Mouse (Mus musculus): Measurements from ENCODE around the gene Sept9. TPM values are rescaled to one million over a fixed set of nuclear protein-coding genes. Genes with fewer than 3 reads are reported as not detected.

Sept9 gene
- polyA plus RNA-seq, 1 experiment from 2014 or later: 44.1 TPM

GRCm38 (mm10) chr11:117198122-117198521 lies 1.3 kb upstream of the Sept9 start:
- H3K27me3 ChIP-seq: peaks cover 55% of the 10 kb centered on the region
- H3K4me1 ChIP-seq (replicated peaks): peaks cover 25% of the 10 kb centered on the region
- H3K36me3 ChIP-seq: no peaks in the 10 kb centered on the region
- no peaks in the 10 kb centered on the region for H3K9me3 ChIP-seq (replicated peaks)
- no peak overlapping the region for H3K4me3 ChIP-seq (replicated peaks)
- no peak overlapping the region for H3K4me2 ChIP-seq
- ATAC-seq (ENCODE audit: low read depth) (no peak), DNase-seq (no peak)
- H3K9ac ChIP-seq: no peak overlapping the region
- no peak overlapping the region for H3K27ac ChIP-seq
- 70% methylated on average over 5 of the region's 5 CpGs for WGBS (ENCODE audit: insufficient replicate concordance)

DNA sequence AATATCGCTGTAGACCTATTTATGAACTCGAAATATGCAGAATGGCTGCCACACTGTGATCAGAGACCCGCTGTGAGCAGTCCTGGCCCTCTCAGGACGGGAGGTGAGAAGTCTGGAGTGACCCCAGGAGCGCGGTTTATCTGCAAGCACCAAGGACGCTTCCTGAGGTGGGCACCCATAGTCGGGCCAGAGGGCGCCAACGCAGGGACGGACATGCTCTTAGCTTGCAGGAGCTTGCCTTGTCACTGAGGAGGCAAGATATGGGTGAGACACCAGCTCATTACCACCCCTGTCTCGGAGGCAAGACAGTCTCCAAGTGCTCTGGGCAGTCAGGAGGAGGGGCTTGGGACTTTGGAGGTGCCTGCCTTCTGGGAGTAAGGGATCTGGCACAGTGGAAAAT lies 2.4 kb downstream of the Sept9 start:
- no peak overlapping the region for H3K4me3 ChIP-seq (replicated peaks)
- peaks cover 61% of the 10 kb centered on the region for H3K27me3 ChIP-seq
- H3K27ac ChIP-seq: no peak overlapping the region
- ATAC-seq (ENCODE audit: low read depth) (no peak), DNase-seq (no peak)
- H3K9me3 ChIP-seq (replicated peaks): no peaks in the 10 kb centered on the region
- peaks cover 48% of the 10 kb centered on the region for H3K4me1 ChIP-seq (replicated peaks)
- no peaks in the 10 kb centered on the region for H3K36me3 ChIP-seq
- H3K4me2 ChIP-seq: 0 out of 2 replicates have a peak overlapping the region, but pooled peaks have one; percentile 24
- H3K9ac ChIP-seq: no peak overlapping the region
- 63% methylated on average over 12 of the region's 12 CpGs for WGBS (ENCODE audit: insufficient replicate concordance)

GRCm38 (mm10) chr11:117204606-117205005 lies 5.1 kb downstream of the Sept9 start:
- H3K27me3 ChIP-seq: peaks cover 38% of the 10 kb centered on the region
- H3K9ac ChIP-seq: peak overlapping the region; percentile 29; the same call in 1 of the 2 replicates
- H3K4me2 ChIP-seq: peak overlapping the region; percentile 39
- ATAC-seq (ENCODE audit: low read depth): peak; percentile 70
- H3K4me3 ChIP-seq (replicated peaks): no peak overlapping the region
- H3K36me3 ChIP-seq: peaks cover 6% of the 10 kb centered on the region; the same call in 1 of the 2 replicates
- peak overlapping the region; percentile 77 for H3K27ac ChIP-seq
- H3K4me1 ChIP-seq (replicated peaks): peaks cover 49% of the 10 kb centered on the region
- DNase-seq: no peak
- 52% methylated on average over 8 of the region's 8 CpGs for WGBS (ENCODE audit: insufficient replicate concordance)
- H3K9me3 ChIP-seq (replicated peaks): no peaks in the 10 kb centered on the region

- Histone ChIP-seq H3K9ac (no peak overlapping the region), H3K36me3 (peaks cover 6% of the 10 kb centered on the region; the same call in 1 of the 2 replicates), H3K27ac (peak overlapping the region; percentile 75), H3K4me1 (replicated peaks) (peaks cover 45% of the 10 kb centered on the region), H3K4me3 (replicated peaks) (0 out of 2 replicates have a peak overlapping the region, but pooled peaks have one; percentile 2), H3K27me3 (peaks cover 33% of the 10 kb centered on the region), H3K9me3 (replicated peaks) (no peaks in the 10 kb centered on the region), H3K4me2 (peak overlapping the region; percentile 39; the same call in 1 of the 2 replicates)
- peak; percentile 27; the same call in 1 of the 2 replicates for ATAC-seq (ENCODE audit: low read depth)
- 55% methylated on average over 6 of the region's 6 CpGs for WGBS (ENCODE audit: insufficient replicate concordance)
- DNase-seq: no peak
These were observed 5.6 kb downstream of the Sept9 start for GRCm38 (mm10) chr11:117205042-117205441.

DNA sequence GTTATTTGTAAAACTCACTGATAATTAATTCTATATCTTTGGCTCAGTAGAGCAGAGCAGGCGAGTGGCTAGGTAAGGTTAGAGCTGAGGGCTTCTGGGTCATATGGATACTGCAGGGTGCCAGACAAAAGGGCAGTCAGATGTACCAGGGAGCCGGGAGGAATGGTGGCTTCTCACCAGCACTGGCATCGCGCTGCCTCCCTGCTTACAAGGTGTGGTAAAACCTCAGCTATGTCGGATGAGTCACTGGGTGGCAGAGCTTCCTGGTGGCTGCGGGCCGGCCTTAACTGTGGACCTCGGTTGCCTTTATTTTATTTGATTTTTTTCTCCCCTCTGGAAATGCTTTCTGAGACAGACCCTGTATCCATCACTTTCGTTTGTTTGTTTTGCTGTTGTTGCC lies 6.0 kb downstream of the Sept9 start:
- peaks cover 44% of the 10 kb centered on the region for H3K4me1 ChIP-seq (replicated peaks)
- WGBS (ENCODE audit: insufficient replicate concordance): 61% methylated on average over 9 of the region's 9 CpGs
- H3K4me2 ChIP-seq: peak overlapping the region; percentile 39; the same call in 1 of the 2 replicates
- ATAC-seq (ENCODE audit: low read depth): no peak
- H3K9me3 ChIP-seq (replicated peaks): no peaks in the 10 kb centered on the region
- no peak overlapping the region for H3K27ac ChIP-seq
- 0 out of 2 replicates have a peak overlapping the region, but pooled peaks have one; percentile 2 for H3K4me3 ChIP-seq (replicated peaks)
- no peak overlapping the region for H3K9ac ChIP-seq
- no peak for DNase-seq
- H3K36me3 ChIP-seq: peaks cover 6% of the 10 kb centered on the region; the same call in 1 of the 2 replicates
- H3K27me3 ChIP-seq: peaks cover 29% of the 10 kb centered on the region

GRCm38 (mm10) chr11:117207436-117207835 lies 8.0 kb downstream of the Sept9 start:
- no peak overlapping the region for H3K4me3 ChIP-seq (replicated peaks)

GRCm38 (mm10) chr11:117208151-117208673 lies 8.8 kb downstream of the Sept9 start:
- ATAC-seq (ENCODE audit: low read depth): no peak
- 73% methylated on average over 8 of the region's 8 CpGs for WGBS (ENCODE audit: insufficient replicate concordance)
- Histone ChIP-seq H3K27me3 (0 out of 2 replicates have a peak, but pooled peaks cover 9% of the 10 kb centered on the region), H3K27ac (no peak overlapping the region), H3K4me1 (replicated peaks) (peaks cover 25% of the 10 kb centered on the region), H3K9ac (no peak overlapping the region), H3K9me3 (replicated peaks) (no peaks in the 10 kb centered on the region), H3K4me3 (replicated peaks) (no peak overlapping the region), H3K4me2 (no peak overlapping the region), H3K36me3 (peaks cover 6% of the 10 kb centered on the region; the same call in 1 of the 2 replicates)
- no peak for DNase-seq

More at GRCm38 (mm10) chr11:117207436-117207835, 8.0 kb downstream of the Sept9 start:
- no peak overlapping the region for H3K9ac ChIP-seq
- DNase-seq (no peak), ATAC-seq (ENCODE audit: low read depth) (no peak)
- H3K4me2 ChIP-seq: no peak overlapping the region
- H3K36me3 ChIP-seq: peaks cover 6% of the 10 kb centered on the region; the same call in 1 of the 2 replicates
- no peaks in the 10 kb centered on the region for H3K9me3 ChIP-seq (replicated peaks)
- H3K27me3 ChIP-seq: 0 out of 2 replicates have a peak, but pooled peaks cover 13% of the 10 kb centered on the region
- H3K27ac ChIP-seq: no peak overlapping the region
- peaks cover 29% of the 10 kb centered on the region for H3K4me1 ChIP-seq (replicated peaks)
- 56% methylated on average over 5 of the region's 5 CpGs for WGBS (ENCODE audit: insufficient replicate concordance)

DNA sequence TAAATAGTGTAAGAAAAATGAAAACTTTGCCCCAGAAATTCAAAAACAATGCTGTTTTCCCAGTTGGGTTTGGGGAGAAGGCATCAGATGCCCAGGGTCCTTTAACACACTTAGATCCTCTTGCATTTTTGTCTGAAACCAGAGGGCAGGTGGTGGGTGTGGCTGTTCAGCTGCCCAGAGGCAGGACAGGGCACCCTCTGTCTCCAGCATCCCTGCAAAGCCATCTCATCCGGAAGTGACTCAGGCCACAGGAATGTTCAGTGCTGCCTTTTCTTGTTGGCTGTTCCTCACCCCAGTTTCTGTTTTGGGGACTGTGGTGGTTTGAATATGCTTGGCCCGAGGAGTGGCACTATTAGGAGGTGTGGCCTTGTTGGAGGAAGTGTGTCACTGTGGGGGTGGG lies 17.3 kb downstream of the Sept9 start:
- no peak overlapping the region for H3K4me2 ChIP-seq
- ATAC-seq (ENCODE audit: low read depth) (no peak), DNase-seq (no peak)
- H3K9ac ChIP-seq: no peak overlapping the region
- H3K4me3 ChIP-seq (replicated peaks): no peak overlapping the region
- H3K27ac ChIP-seq: no peak overlapping the region
- H3K36me3 ChIP-seq: no peaks in the 10 kb centered on the region
- no peaks in the 10 kb centered on the region for H3K9me3 ChIP-seq (replicated peaks)
- H3K27me3 ChIP-seq: no peaks in the 10 kb centered on the region
- H3K4me1 ChIP-seq (replicated peaks): 0 out of 2 replicates have a peak, but pooled peaks cover 2% of the 10 kb centered on the region
- 41% methylated on average over 2 of the region's 2 CpGs for WGBS (ENCODE audit: insufficient replicate concordance)

DNA sequence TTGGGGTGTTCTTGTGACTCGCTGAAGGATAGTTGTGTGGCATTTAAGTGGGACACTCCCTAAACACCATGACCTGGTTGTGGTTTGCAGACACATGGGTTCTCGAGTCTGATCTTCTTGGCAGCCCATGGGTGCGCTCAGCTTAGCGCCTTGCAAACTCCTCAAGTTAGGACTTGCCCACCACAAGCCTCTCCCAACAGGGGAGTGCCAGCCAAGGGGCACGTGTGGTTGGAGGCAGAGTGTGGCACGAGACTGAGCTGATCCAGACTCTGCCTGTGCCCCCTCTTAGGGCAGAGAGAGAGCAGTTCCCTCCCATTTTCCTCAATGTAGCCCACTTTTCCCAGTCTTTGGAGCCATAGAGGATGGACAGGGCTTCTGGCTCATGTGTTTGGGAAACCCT lies 18.6 kb downstream of the Sept9 start:
- WGBS (ENCODE audit: insufficient replicate concordance): 67% methylated on average over 6 of the region's 6 CpGs
- Histone ChIP-seq H3K9ac (no peak overlapping the region), H3K9me3 (replicated peaks) (no peaks in the 10 kb centered on the region), H3K4me3 (replicated peaks) (no peak overlapping the region), H3K27me3 (no peaks in the 10 kb centered on the region), H3K36me3 (no peaks in the 10 kb centered on the region), H3K4me1 (replicated peaks) (peaks cover 9% of the 10 kb centered on the region; the same call in 1 of the 2 replicates), H3K27ac (no peak overlapping the region), H3K4me2 (no peak overlapping the region)
- ATAC-seq (ENCODE audit: low read depth) (no peak), DNase-seq (no peak)

DNA sequence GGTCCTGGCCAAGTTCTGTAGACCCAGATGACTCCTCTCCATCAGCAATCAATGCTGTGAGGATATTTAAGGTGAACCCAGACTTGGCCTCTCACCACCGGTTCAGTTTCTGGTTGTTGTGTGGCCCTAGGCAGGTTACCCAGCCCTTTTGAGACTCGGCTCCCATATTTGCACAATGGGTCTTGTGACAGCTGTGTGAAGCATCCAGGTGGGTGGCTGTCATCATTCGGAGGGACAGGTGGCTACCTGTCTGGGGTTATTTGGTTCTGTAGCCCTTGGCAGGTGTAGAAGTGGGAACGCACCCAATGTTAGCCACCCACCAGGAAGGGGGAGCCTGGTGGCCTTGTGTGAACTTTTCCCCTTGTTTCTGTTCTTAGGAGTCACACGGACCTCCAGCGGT lies 19.0 kb downstream of the Sept9 start:
- Histone ChIP-seq H3K4me1 (replicated peaks) (peaks cover 13% of the 10 kb centered on the region; the same call in 1 of the 2 replicates), H3K4me2 (no peak overlapping the region), H3K27ac (no peak overlapping the region), H3K9me3 (replicated peaks) (no peaks in the 10 kb centered on the region), H3K4me3 (replicated peaks) (no peak overlapping the region), H3K27me3 (no peaks in the 10 kb centered on the region), H3K9ac (no peak overlapping the region), H3K36me3 (no peaks in the 10 kb centered on the region)
- WGBS (ENCODE audit: insufficient replicate concordance): 61% methylated on average over 6 of the region's 6 CpGs
- ATAC-seq (ENCODE audit: low read depth): no peak
- no peak for DNase-seq

GRCm38 (mm10) chr11:117220777-117221176 lies 21.3 kb downstream of the Sept9 start:
- no peak overlapping the region for H3K4me2 ChIP-seq
- no peaks in the 10 kb centered on the region for H3K36me3 ChIP-seq
- H3K9me3 ChIP-seq (replicated peaks): no peaks in the 10 kb centered on the region
- no peak for DNase-seq
- H3K27ac ChIP-seq: no peak overlapping the region
- H3K9ac ChIP-seq: no peak overlapping the region
- no peak for ATAC-seq (ENCODE audit: low read depth)
- no peak overlapping the region for H3K4me3 ChIP-seq (replicated peaks)
- H3K4me1 ChIP-seq (replicated peaks): peaks cover 19% of the 10 kb centered on the region
- no peaks in the 10 kb centered on the region for H3K27me3 ChIP-seq
- 63% methylated on average over 8 of the region's 8 CpGs for WGBS (ENCODE audit: insufficient replicate concordance)

DNA sequence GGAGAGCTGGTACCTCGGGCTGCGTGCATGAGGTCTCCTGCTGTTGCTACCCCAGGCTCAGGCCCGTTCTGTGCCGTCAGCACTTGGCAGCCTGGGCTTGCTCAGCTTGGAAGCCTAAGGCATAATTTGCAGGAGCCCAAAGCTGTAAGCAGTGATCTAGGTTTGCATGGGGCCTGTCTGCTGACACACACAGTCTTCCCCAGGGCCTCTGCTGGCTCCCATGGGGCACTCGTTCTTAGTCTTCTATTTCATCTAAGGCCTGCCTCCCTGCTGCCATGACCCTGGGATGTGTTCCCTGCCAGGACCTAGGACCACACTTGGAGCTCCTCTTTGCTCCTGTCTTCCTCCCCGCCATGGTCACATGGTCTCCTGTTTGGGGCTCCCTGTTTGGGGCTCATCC lies 21.7 kb downstream of the Sept9 start:
- no peaks in the 10 kb centered on the region for H3K27me3 ChIP-seq
- ATAC-seq (ENCODE audit: low read depth) (no peak), DNase-seq (no peak)
- no peaks in the 10 kb centered on the region for H3K9me3 ChIP-seq (replicated peaks)
- no peak overlapping the region for H3K4me2 ChIP-seq
- peaks cover 19% of the 10 kb centered on the region for H3K4me1 ChIP-seq (replicated peaks)
- H3K4me3 ChIP-seq (replicated peaks): no peak overlapping the region
- H3K27ac ChIP-seq: no peak overlapping the region
- H3K9ac ChIP-seq: no peak overlapping the region
- no peaks in the 10 kb centered on the region for H3K36me3 ChIP-seq
- WGBS (ENCODE audit: insufficient replicate concordance): 71% methylated on average over 6 of the region's 6 CpGs
